Mouse (Mus musculus) testis, adult 2 months (tissue): ENCODE results near the gene Podxl2. TPM values are rescaled to one million over a fixed set of nuclear protein-coding genes. Genes with fewer than 3 reads are reported as not detected.

ENCODE experiments used
- H3K27ac ChIP-seq: fragments of 200-500 bp; 2 replicates; pipeline ENCODE4 v1.5.1; 2012; ENCODE audit warnings: low read depth, low read length; ENCODE audit not compliant: control insufficient read depth, insufficient read depth
- H3K27me3 ChIP-seq: fragments of 200-500 bp; 2 replicates; pipeline ENCODE4 v1.6.1; 2012; ENCODE audit warnings: mild to moderate bottlenecking, low read length, moderate library complexity; ENCODE audit not compliant: control insufficient read depth, insufficient read depth
- H3K36me3 ChIP-seq: fragments of 200-500 bp; 2 replicates; pipeline ENCODE4 v1.6.1; 2012; ENCODE audit warnings: mild to moderate bottlenecking, low read length; ENCODE audit not compliant: control insufficient read depth, insufficient read depth
- H3K4me1 ChIP-seq: fragments of 200-500 bp; 2 replicates; pipeline ENCODE4 v1.6.1; 2012; ENCODE audit warnings: low read length; ENCODE audit not compliant: control insufficient read depth, insufficient read depth
- H3K4me3 ChIP-seq: fragments of 200-500 bp; 2 replicates; pipeline ENCODE4 v1.5.1; 2012; ENCODE audit warnings: low read depth, mild to moderate bottlenecking, low read length, moderate library complexity, mixed read lengths; ENCODE audit not compliant: control insufficient read depth
- CTCF ChIP-seq: fragments of 200-500 bp; IDR thresholded peaks from 2 replicates; pipeline ENCODE4 v1.5.1; 2012; ENCODE audit warnings: low read depth, mild to moderate bottlenecking, inconsistent platforms, low read length, moderate library complexity; ENCODE audit not compliant: control insufficient read depth, insufficient read depth, insufficient replicate concordance
- POLR2A ChIP-seq: fragments of 200-500 bp; IDR thresholded peaks from 2 replicates; pipeline ENCODE4 v1.6.1; 2012; ENCODE audit warnings: low read depth, mild to moderate bottlenecking, inconsistent platforms, low read length, moderate library complexity; ENCODE audit not compliant: control insufficient read depth
- polyA plus RNA-seq: library from polyadenylated mRNA; depleted of rRNA; stranded (reverse); fragments of >200 nt; gene quantifications from 2 replicates; pipeline ENCODE4 v1.2.3, GENCODE M21; 2012; rRNA removed

Podxl2 gene
- polyA plus RNA-seq, 1 experiment = 21.3 TPM

- Histone ChIP-seq H3K27me3 (no peaks in the 10 kb centered on the region), H3K4me1 (peaks cover 2% of the 10 kb centered on the region), H3K4me3 (no peak overlapping the region), H3K27ac (no peak overlapping the region), H3K36me3 (no peaks in the 10 kb centered on the region; the same call in 1 of the 2 replicates)
- no peak for TF ChIP-seq CTCF
- no peak for TF ChIP-seq POLR2A
Observed at GRCm38 (mm10) chr6:88794561-88794971, 80.3 kb downstream of the Podxl2 start.

GRCm38 (mm10) chr6:88793872-88794271, 81.0 kb downstream of the Podxl2 start:
- Histone ChIP-seq H3K4me3 (no peak overlapping the region), H3K36me3 (no peaks in the 10 kb centered on the region; the same call in 1 of the 2 replicates), H3K27ac (no peak overlapping the region), H3K27me3 (no peaks in the 10 kb centered on the region), H3K4me1 (peaks cover 2% of the 10 kb centered on the region)
- no peak for TF ChIP-seq POLR2A
- TF ChIP-seq CTCF = no peak

- TF ChIP-seq POLR2A (no peak), CTCF (no peak)
- H3K36me3 ChIP-seq = no peaks in the 10 kb centered on the region; the same call in 1 of the 2 replicates
- H3K4me1 ChIP-seq = peaks cover 2% of the 10 kb centered on the region
- H3K27me3 ChIP-seq = no peaks in the 10 kb centered on the region
- H3K27ac ChIP-seq = no peak overlapping the region
- no peak overlapping the region for H3K4me3 ChIP-seq
Observed at GRCm38 (mm10) chr6:88793243-88793642, 81.6 kb downstream of the Podxl2 start.

Other genes starting within 250 kb of the Podxl2 start
- gene Kbtbd12, start 237.1 kb downstream of the Podxl2 start, polyA plus RNA-seq = 0.70 and 0.83 TPM in 2 replicates
- 38.5 and 47.2 TPM in 2 replicates for gene Mgll, start 150.6 kb downstream of the Podxl2 start, polyA plus RNA-seq
- 46.5 and 51.8 TPM in 2 replicates for gene Abtb1, start 33.1 kb downstream of the Podxl2 start, polyA plus RNA-seq
- gene Mcm2, start 23.7 kb upstream of the Podxl2 start, polyA plus RNA-seq = 7.1 and 8.1 TPM in 2 replicates
- 16.4 and 17.1 TPM in 2 replicates for gene Tpra1, start 27.2 kb upstream of the Podxl2 start, polyA plus RNA-seq